Mouse (Mus musculus) thymus, adult 2 months (tissue): ENCODE data around the gene Actr3.

Source experiments
- CTCF ChIP-seq: fragments of 200-500 bp; IDR thresholded peaks from 2 replicates; pipeline ENCODE4 v1.5.1; 2012; ENCODE audit warnings: mild to moderate bottlenecking, control low read depth, low read length, moderate library complexity, borderline replicate concordance; ENCODE audit not compliant: control insufficient read depth, poor library complexity, insufficient read depth; ENCODE audit errors: extremely low read depth
- POLR2A ChIP-seq: fragments of 200-500 bp; IDR thresholded peaks from 2 replicates; pipeline ENCODE4 v1.6.1; 2012; ENCODE audit warnings: mild to moderate bottlenecking, low read length, control low read depth, moderate library complexity; ENCODE audit not compliant: control insufficient read depth, poor library complexity, insufficient read depth; ENCODE audit errors: extremely low read depth

DNA sequence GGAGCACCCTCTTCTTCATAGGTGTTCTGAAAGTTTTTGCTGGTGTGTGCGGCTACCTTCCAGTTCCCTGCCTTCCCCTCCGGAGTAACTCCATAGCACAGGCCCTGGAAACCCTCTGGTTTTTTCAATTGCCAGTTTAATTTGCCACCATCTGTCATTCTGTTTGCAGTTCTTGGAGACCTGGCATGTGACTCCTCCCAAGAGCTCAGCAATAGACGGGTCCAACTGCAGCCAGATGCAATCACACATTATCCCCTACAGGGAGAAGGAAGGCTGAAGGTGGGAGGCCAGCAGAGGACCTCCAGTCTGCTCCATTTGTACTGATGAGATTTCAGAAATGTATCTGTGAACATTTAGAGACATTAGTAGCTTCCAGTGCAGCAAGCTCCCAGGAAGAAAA lies 56.6 kb downstream of the Actr3 start:
- TF ChIP-seq POLR2A: no peak
- TF ChIP-seq CTCF: no peak
